Mouse (Mus musculus): ENCODE data around the gene Pcnp. TPM values are rescaled to one million over a fixed set of nuclear protein-coding genes. Genes with fewer than 3 reads are reported as not detected.
"Not testable (repeated sequence)": the region's sequence is repeated elsewhere in the genome, so short reads cannot be mapped to it uniquely, and the experiment has no call there.

The Pcnp gene
- polyA plus RNA-seq, 1 experiment from 2014 or later, result 302 TPM

DNA sequence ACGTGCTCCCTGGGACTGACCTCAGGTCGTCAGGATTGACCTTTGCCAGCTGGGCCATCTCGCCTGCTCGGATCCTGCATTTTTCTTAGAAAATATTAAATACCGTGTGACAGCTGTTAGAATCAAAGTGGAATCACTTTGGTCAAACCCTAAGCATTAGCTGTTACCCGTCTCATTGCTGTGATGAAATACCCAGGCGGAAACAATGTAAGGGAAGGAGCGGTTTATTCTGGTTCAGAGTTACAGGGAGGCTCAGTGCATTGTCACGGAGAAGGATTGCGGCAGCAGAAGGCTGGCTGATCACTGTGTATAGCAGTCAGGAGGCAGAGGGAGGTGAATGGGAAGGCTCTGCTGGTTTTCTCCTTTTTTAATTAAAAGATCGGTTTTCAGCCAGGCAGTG, 33.4 kb upstream of the Pcnp start:
- Histone ChIP-seq H3K27me3 (peaks cover 30% of the 10 kb centered on the region), H3K4me2 (replicated peaks) (no peak overlapping the region), H3K4me3 (no peak overlapping the region), H3K9me3 (no peaks in the 10 kb centered on the region), H3K27ac (replicated peaks) (no peak overlapping the region), H3K9ac (replicated peaks) (no peak overlapping the region), H3K4me1 (no peaks in the 10 kb centered on the region), H3K36me3 (no peaks in the 10 kb centered on the region)
- 44% methylated on average over 11 of the region's 11 CpGs for WGBS
- ATAC-seq (ENCODE audit: low FRiP score, low read depth), result no peak

- Histone ChIP-seq H3K36me3 (no peaks in the 10 kb centered on the region), H3K9me3 (no peaks in the 10 kb centered on the region)
Measured at GRCm38 (mm10) chr16:56061995-56062594, 32.6 kb upstream of the Pcnp start.

GRCm38 (mm10) chr16:56058151-56058550, 28.6 kb upstream of the Pcnp start:
- peaks cover 7% of the 10 kb centered on the region; the same call in 1 of the 2 replicates for H3K4me1 ChIP-seq
- no peak for ATAC-seq (ENCODE audit: low FRiP score, low read depth)
- WGBS, result 56% methylated on average over 10 of the region's 10 CpGs
- H3K36me3 ChIP-seq, result no peaks in the 10 kb centered on the region
- H3K27ac ChIP-seq (replicated peaks), result no peak overlapping the region
- H3K9me3 ChIP-seq, result no peaks in the 10 kb centered on the region
- no peak overlapping the region for H3K9ac ChIP-seq (replicated peaks)
- no peak overlapping the region for H3K4me3 ChIP-seq
- no peak overlapping the region for H3K4me2 ChIP-seq (replicated peaks)
- H3K27me3 ChIP-seq, result peaks cover 31% of the 10 kb centered on the region

More at GRCm38 (mm10) chr16:56061995-56062594, 32.6 kb upstream of the Pcnp start:
- Histone ChIP-seq H3K27ac (replicated peaks) (no peak overlapping the region), H3K4me3 (no peak overlapping the region), H3K4me2 (replicated peaks) (no peak overlapping the region), H3K27me3 (peaks cover 31% of the 10 kb centered on the region), H3K9ac (replicated peaks) (no peak overlapping the region), H3K4me1 (peaks cover 5% of the 10 kb centered on the region; the same call in 1 of the 2 replicates)
- no peak for ATAC-seq (ENCODE audit: low FRiP score, low read depth)
- whole genome bisulfite sequencing, result 76% methylated on average over 7 of the region's 7 CpGs

GRCm38 (mm10) chr16:56056944-56057590, 27.5 kb upstream of the Pcnp start:
- Histone ChIP-seq H3K4me1 (peaks cover 7% of the 10 kb centered on the region; the same call in 1 of the 2 replicates), H3K9me3 (no peaks in the 10 kb centered on the region), H3K36me3 (no peaks in the 10 kb centered on the region), H3K27ac (replicated peaks) (0 out of 2 replicates have a peak overlapping the region, but pooled peaks have one; percentile 25), H3K4me3 (no peak overlapping the region), H3K9ac (replicated peaks) (no peak overlapping the region), H3K4me2 (replicated peaks) (no peak overlapping the region), H3K27me3 (peaks cover 24% of the 10 kb centered on the region)
- 15% methylated on average over 7 of the region's 7 CpGs for WGBS
- ATAC-seq (ENCODE audit: low FRiP score, low read depth), result peak; percentile 98

GRCm38 (mm10) chr16:56055911-56056310, 26.4 kb upstream of the Pcnp start:
- 81% methylated on average over 3 of the region's 3 CpGs for WGBS
- H3K4me2 ChIP-seq (replicated peaks), result no peak overlapping the region
- H3K36me3 ChIP-seq, result no peaks in the 10 kb centered on the region
- H3K4me1 ChIP-seq, result peaks cover 7% of the 10 kb centered on the region; the same call in 1 of the 2 replicates
- H3K27me3 ChIP-seq, result peaks cover 13% of the 10 kb centered on the region
- no peak for ATAC-seq (ENCODE audit: low FRiP score, low read depth)
- H3K9me3 ChIP-seq, result no peaks in the 10 kb centered on the region
- H3K27ac ChIP-seq (replicated peaks), result no peak overlapping the region
- H3K9ac ChIP-seq (replicated peaks), result no peak overlapping the region
- no peak overlapping the region for H3K4me3 ChIP-seq

- H3K9me3 ChIP-seq; ATAC-seq (ENCODE audit: low FRiP score, low read depth); H3K4me2 ChIP-seq (replicated peaks); H3K27ac ChIP-seq (replicated peaks); H3K9ac ChIP-seq (replicated peaks); H3K36me3 ChIP-seq; H3K4me1 ChIP-seq; H3K27me3 ChIP-seq; H3K4me3 ChIP-seq: not testable (repeated sequence)
- WGBS, result no CpG with 5 or more reads among the region's 4 CpGs
Measured at GRCm38 (mm10) chr16:56048038-56048437, 18.5 kb upstream of the Pcnp start, which contains the start of gene Senp7. TSS of gene Senp7 (plus strand) at chr16:56048338.

GRCm38 (mm10) chr16:56038090-56038489, 8.6 kb upstream of the Pcnp start:
- H3K36me3 ChIP-seq, result peaks cover 15% of the 10 kb centered on the region
- H3K4me1 ChIP-seq, result peaks cover 15% of the 10 kb centered on the region
- no peaks in the 10 kb centered on the region for H3K27me3 ChIP-seq
- peak overlapping the region; percentile 72 for H3K4me2 ChIP-seq (replicated peaks)
- no peaks in the 10 kb centered on the region for H3K9me3 ChIP-seq
- peak overlapping the region; percentile 86 for H3K27ac ChIP-seq (replicated peaks)
- 33% methylated on average over 8 of the region's 8 CpGs for WGBS
- peak overlapping the region; percentile 82 for H3K9ac ChIP-seq (replicated peaks)
- peak overlapping the region; percentile 94 for H3K4me3 ChIP-seq
- peak; percentile 50 for ATAC-seq (ENCODE audit: low FRiP score, low read depth)

DNA sequence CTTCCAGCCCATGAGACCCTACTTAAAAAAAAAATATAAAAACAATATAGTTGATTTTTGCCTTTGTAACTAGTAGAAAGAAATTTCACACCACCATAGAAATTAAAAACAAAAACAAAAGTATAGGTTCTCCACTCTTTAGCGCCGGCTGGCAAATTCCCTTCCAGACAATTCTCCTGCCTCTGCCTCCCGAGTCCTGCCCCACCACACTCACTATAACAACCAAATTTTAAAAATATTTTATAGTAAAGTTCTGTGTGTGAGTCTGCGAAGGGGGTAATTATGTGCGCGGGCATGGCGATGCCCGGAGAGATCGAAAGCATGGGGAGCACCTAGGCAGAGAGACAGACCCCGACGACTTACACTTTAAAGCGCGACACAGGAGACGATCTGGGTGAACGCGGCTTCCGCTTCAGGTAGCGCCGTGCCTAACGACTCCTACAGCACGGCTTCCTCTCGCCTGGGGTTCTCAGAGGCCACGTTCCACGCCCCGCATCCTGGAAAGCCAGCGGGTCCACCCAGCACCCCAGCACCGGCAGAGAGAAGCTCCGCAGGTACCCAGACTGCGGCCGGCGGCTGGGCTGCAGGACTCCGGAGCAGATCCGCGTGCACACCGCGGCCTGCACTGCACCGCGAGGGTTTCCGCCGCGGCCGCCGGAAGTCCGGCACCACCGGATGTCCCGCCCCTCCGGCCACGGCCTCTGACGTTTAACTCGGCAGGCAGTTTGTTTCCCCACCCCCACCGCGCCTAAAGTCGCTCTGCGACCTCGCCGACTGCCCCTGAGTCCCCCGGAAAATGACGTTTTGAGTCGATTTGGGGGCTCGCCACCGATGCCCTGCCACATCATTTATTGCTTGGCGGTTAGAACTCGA, 7.8 kb upstream of the Pcnp start, which contains the start of gene Trmt10c:
Gene Trmt10c, minus strand, starts transcription at position 682 of the 873 bp plus-strand sequence.
- peak; percentile 100 for ATAC-seq (ENCODE audit: low FRiP score, low read depth)
- H3K27me3 ChIP-seq, result no peaks in the 10 kb centered on the region

DNA sequence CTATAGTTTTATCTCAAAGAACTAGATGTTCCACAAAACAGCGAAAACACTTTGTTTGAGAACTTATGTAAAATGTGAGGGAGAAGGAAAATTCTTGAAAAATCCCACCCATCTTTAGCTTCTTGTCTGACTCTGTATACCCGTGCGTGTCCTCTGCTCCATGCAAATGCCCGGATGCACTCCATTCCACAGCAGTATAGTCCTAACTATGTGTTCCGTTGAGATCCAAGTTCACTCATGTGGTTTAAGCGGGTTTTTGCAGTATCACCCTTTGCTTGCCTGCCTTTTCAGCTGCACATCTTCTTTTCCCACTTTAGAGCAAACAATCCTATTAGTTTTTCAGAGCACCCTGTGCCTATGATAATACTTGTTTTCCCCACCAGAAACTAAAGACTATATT, 7.0 kb upstream of the Pcnp start:
- no peak for ATAC-seq (ENCODE audit: low FRiP score, low read depth)
- Histone ChIP-seq H3K27me3 (no peaks in the 10 kb centered on the region), H3K9ac (replicated peaks) (peak overlapping the region; percentile 82; the same call in 1 of the 2 replicates), H3K4me3 (peak overlapping the region; percentile 94), H3K4me2 (replicated peaks) (peak overlapping the region; percentile 72), H3K27ac (replicated peaks) (no peak overlapping the region), H3K9me3 (no peaks in the 10 kb centered on the region), H3K4me1 (peaks cover 15% of the 10 kb centered on the region), H3K36me3 (peaks cover 24% of the 10 kb centered on the region)
- 66% methylated on average over 6 of the region's 6 CpGs for WGBS

More for the DNA sequence above, 7.8 kb upstream of the Pcnp start, which contains the start of gene Trmt10c:
- Histone ChIP-seq H3K4me3 (peak within 1 kb of the TSS; percentile 94), H3K9me3 (no peaks in the 10 kb centered on the region), H3K27ac (replicated peaks) (peak within 1 kb of the TSS; percentile 86), H3K36me3 (peaks cover 22% of the 10 kb centered on the region), H3K4me1 (peaks cover 15% of the 10 kb centered on the region), H3K4me2 (replicated peaks) (peak within 1 kb of the TSS; percentile 72), H3K9ac (replicated peaks) (peak within 1 kb of the TSS; percentile 82)
- under 1% methylated on average over 58 of the region's 63 CpGs for WGBS

- 95% methylated on average over 6 of the region's 6 CpGs for WGBS
- no peak overlapping the region for H3K4me2 ChIP-seq (replicated peaks)
- peaks cover 24% of the 10 kb centered on the region for H3K4me1 ChIP-seq
- H3K9ac ChIP-seq (replicated peaks), result no peak overlapping the region
- ATAC-seq (ENCODE audit: low FRiP score, low read depth), result no peak
- H3K9me3 ChIP-seq, result no peaks in the 10 kb centered on the region
- no peaks in the 10 kb centered on the region for H3K27me3 ChIP-seq
- peaks cover 24% of the 10 kb centered on the region for H3K36me3 ChIP-seq
- no peak overlapping the region for H3K27ac ChIP-seq (replicated peaks)
- no peak overlapping the region for H3K4me3 ChIP-seq
Measured at GRCm38 (mm10) chr16:56034566-56034965, 5.0 kb upstream of the Pcnp start.

DNA sequence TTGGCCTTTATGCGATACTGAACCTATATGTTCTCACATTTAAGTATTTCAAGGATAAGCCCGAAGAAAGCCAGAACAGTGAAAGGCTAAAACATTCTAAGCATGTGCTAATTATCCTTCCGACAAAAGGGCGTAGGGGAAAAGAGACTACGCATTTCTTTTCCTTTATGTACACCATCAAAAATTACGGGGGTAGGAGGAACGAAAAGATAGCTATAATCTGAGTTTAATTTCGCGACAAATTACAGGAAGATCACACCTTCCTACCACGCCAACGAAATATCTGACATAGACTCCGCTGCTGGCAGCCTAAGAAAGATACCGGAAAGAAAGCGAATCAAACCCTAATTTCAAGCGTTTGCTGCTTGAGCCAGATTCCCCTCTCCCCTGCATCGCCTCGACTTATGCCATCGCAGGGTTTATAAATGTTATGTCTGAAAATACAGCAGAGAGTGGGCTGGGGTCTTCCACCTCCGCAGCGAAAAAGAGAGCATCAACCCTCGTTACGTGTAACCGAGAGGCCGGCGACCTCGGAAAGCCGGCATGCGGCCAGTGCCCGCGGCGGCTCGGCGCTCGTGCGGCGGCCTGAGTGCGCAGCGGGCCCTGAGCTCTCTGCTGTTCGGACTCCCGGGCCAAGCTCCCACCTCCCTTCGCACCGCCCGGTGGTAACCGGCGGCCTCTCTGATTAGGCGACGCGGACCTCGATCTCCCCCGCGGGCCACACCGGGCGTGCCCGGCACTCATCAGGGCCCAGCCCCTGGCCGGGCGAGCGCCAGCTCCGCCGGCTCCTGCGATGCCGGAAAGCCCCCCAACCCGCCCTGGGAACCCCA, 602 bp downstream of the Pcnp start:
- H3K27me3 ChIP-seq, result no peaks in the 10 kb centered on the region

More for the DNA sequence above, 602 bp downstream of the Pcnp start:
- Histone ChIP-seq H3K27ac (replicated peaks) (peak overlapping the region; percentile 92), H3K9me3 (no peaks in the 10 kb centered on the region), H3K36me3 (peaks cover 29% of the 10 kb centered on the region), H3K9ac (replicated peaks) (peak overlapping the region; percentile 95), H3K4me2 (replicated peaks) (peak overlapping the region; percentile 87), H3K4me1 (peaks cover 20% of the 10 kb centered on the region), H3K4me3 (peak overlapping the region; percentile 95)
- WGBS, result under 1% methylated on average over 62 of the region's 62 CpGs
- ATAC-seq (ENCODE audit: low FRiP score, low read depth), result peak; percentile 90

Data from midbrain, embryonic 12.5 days (tissue).